Mouse (Mus musculus) intestine, embryonic 15.5 days (tissue): ENCODE results near the gene Elovl6. TPM values are rescaled to one million over a fixed set of nuclear protein-coding genes. Genes with fewer than 3 reads are reported as not detected.

Source experiments
- ATAC-seq: fragments of 200-750 bp; cut with Nextera tagmentation; 2 replicates; pipeline ENCODE4 v1.8.0; 2017; ENCODE audit warnings: moderate TSS enrichment, moderate library complexity
- H3K27ac ChIP-seq: fragments of 300-500 bp; sonication (generic); 2 replicates; pipeline ENCODE4 v1.5.1; 2015; ENCODE audit warnings: mild to moderate bottlenecking, inconsistent platforms
- H3K27me3 ChIP-seq: fragments of 300-500 bp; sonication (generic); replicated peaks from 2 replicates; pipeline ENCODE4 v1.6.1; 2015; ENCODE audit warnings: inconsistent platforms
- H3K36me3 ChIP-seq: fragments of 300-500 bp; sonication (generic); 2 replicates; pipeline ENCODE4 v1.6.1; 2015; ENCODE audit warnings: inconsistent platforms
- H3K4me1 ChIP-seq: fragments of 300-500 bp; sonication (generic); replicated peaks from 2 replicates; pipeline ENCODE4 v1.6.1; 2015; ENCODE audit warnings: inconsistent platforms
- H3K4me2 ChIP-seq: fragments of 300-500 bp; sonication (generic); replicated peaks from 2 replicates; pipeline ENCODE4 v1.6.1; 2015; ENCODE audit warnings: mild to moderate bottlenecking, inconsistent platforms
- H3K4me3 ChIP-seq: fragments of 300-500 bp; sonication (generic); replicated peaks from 2 replicates; pipeline ENCODE4 v1.5.1; 2015; ENCODE audit warnings: inconsistent platforms
- H3K9ac ChIP-seq: fragments of 300-500 bp; sonication (generic); 2 replicates; pipeline ENCODE4 v1.6.1; 2015; ENCODE audit warnings: inconsistent platforms
- H3K9me3 ChIP-seq: fragments of 300-500 bp; sonication (generic); 2 replicates; pipeline ENCODE4 v1.6.1; 2016; ENCODE audit warnings: inconsistent platforms
- WGBS: fragments of 180-500 bp; shearing (Covaris S2); methylation state at CpG from one replicate; pipeline ENCODE4 v1.1.7; 2015; 5-methylcytosine and 5-hydroxymethylcytosine counted together
- polyA plus RNA-seq: library from polyadenylated mRNA; unstranded; fragments of >200 nt; fragmentation: Nextera tagmentation; extraction: Ambion mirVana; gene quantifications from 2 replicates; pipeline ENCODE4 v1.2.1, GENCODE M21; 2015

Gene Elovl6
- polyA plus RNA-seq, 1 experiment from 2014 or later = 46.4 TPM

DNA sequence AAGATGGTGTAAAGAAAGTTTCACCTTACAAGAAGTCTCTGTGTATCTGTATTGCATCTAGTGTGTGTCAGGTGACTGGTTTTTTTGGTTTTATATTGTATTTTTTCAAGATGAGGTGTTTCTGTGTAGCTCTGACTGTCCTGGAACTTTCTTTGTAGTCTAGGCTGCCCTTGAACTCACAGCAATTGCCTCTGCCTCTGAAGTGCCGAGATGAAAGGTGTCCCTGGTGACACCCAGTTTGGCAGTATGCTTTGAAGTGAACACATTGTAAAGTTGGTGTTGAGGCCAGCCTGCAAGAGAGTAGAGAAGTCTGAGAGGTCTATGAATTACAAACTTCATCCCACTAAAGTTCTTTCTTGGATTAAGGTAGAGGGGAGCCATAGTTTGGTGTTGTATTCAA, 13.1 kb downstream of the Elovl6 start:
- H3K9ac ChIP-seq = no peak overlapping the region
- no peak overlapping the region for H3K4me2 ChIP-seq
- H3K4me3 ChIP-seq = no peak overlapping the region
- WGBS = 74% methylated on average over 1 of the region's 1 CpGs
- peaks cover 21% of the 10 kb centered on the region; the same call in 1 of the 2 replicates for H3K4me1 ChIP-seq
- H3K27ac ChIP-seq = no peak overlapping the region
- H3K9me3 ChIP-seq = no peaks in the 10 kb centered on the region
- peaks cover 19% of the 10 kb centered on the region for H3K36me3 ChIP-seq
- ATAC-seq = no peak
- H3K27me3 ChIP-seq = no peaks in the 10 kb centered on the region

DNA sequence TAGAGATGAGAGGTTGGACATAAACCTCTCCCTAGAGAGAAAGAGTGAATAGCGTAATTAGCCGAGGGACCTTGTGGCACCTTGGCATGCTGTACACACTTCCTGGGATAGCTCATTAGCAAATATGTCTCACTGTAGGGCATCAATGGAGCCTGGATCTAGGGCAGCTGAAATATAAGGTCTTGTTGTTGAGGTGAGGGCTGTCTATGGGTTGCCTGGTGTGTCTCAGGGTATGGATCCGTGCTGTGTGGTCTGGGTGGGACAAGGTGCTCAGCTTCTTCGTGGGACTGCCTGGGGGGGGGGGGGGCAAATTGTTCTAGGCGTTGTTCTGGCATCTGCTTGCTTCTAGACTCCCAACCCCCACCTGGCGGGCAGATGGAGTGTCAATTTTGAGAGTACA, 13.6 kb downstream of the Elovl6 start:
- no peak overlapping the region for H3K4me2 ChIP-seq
- H3K27ac ChIP-seq = no peak overlapping the region
- H3K4me3 ChIP-seq = no peak overlapping the region
- WGBS = 90% methylated on average over 6 of the region's 6 CpGs
- ATAC-seq = no peak
- no peaks in the 10 kb centered on the region for H3K27me3 ChIP-seq
- no peaks in the 10 kb centered on the region for H3K9me3 ChIP-seq
- H3K9ac ChIP-seq = no peak overlapping the region
- peaks cover 21% of the 10 kb centered on the region; the same call in 1 of the 2 replicates for H3K4me1 ChIP-seq
- peaks cover 19% of the 10 kb centered on the region for H3K36me3 ChIP-seq

GRCm38 (mm10) chr3:129547837-129548435, 15.8 kb downstream of the Elovl6 start:
- 0 out of 2 replicates have a peak overlapping the region, but pooled peaks have one; percentile 20 for H3K4me2 ChIP-seq
- ATAC-seq = peak; percentile 88

DNA sequence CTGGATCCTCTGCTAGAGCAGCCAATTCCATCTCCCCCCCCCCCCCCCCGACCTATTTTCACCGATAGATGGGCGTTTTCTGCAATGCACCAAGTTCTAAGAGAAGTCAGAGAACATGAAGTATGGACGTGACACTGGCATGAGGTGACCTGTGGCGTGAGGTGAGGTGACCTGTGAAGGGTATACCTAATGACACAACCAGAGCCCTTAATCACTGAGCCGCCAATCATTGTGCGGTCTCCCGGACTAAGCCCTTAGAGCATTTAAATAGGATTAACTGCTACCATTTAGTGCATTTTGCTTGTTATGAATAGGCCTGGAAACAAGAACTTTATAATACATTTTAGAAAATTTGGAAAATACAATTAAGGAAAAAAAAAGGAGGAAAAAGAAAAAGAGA, 16.6 kb downstream of the Elovl6 start:
- H3K9ac ChIP-seq = no peak overlapping the region
- no peak for ATAC-seq
- peaks cover 33% of the 10 kb centered on the region for H3K4me1 ChIP-seq
- H3K4me3 ChIP-seq = no peak overlapping the region
- H3K27ac ChIP-seq = no peak overlapping the region
- no peaks in the 10 kb centered on the region for H3K9me3 ChIP-seq
- H3K27me3 ChIP-seq = no peaks in the 10 kb centered on the region
- H3K4me2 ChIP-seq = no peak overlapping the region
- 75% methylated on average over 8 of the region's 8 CpGs for WGBS
- peaks cover 3% of the 10 kb centered on the region; the same call in 1 of the 2 replicates for H3K36me3 ChIP-seq

More at GRCm38 (mm10) chr3:129547837-129548435, 15.8 kb downstream of the Elovl6 start:
- H3K9me3 ChIP-seq = no peaks in the 10 kb centered on the region
- peak overlapping the region; percentile 76 for H3K27ac ChIP-seq
- H3K36me3 ChIP-seq = peaks cover 8% of the 10 kb centered on the region
- 29% methylated on average over 8 of the region's 8 CpGs for WGBS
- H3K4me3 ChIP-seq = no peak overlapping the region
- no peak overlapping the region for H3K9ac ChIP-seq
- peaks cover 33% of the 10 kb centered on the region for H3K4me1 ChIP-seq
- H3K27me3 ChIP-seq = no peaks in the 10 kb centered on the region

DNA sequence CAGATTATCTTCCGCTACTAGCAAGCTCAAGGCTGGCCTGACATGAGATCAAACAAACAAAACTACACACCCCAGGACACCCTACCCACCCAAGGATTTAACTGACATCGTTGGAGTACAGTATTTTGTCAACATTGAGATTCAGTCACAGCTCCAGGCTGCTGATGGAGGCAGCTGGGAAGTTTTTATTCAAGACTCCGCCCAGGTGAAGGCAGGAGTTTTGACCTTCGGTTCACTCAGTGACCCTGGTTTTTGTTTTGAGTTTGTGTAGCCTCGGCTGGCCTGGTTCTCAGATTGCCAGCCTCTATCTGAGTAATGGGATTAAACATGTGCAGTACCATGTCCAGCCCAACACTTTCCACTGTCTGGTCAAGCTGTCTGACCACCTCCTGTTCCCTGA, 17.4 kb downstream of the Elovl6 start:
- peak overlapping the region; percentile 24 for H3K27ac ChIP-seq
- H3K36me3 ChIP-seq = no peaks in the 10 kb centered on the region
- WGBS = 24% methylated on average over 5 of the region's 5 CpGs
- no peaks in the 10 kb centered on the region for H3K27me3 ChIP-seq
- H3K4me1 ChIP-seq = peaks cover 33% of the 10 kb centered on the region
- no peak overlapping the region for H3K4me3 ChIP-seq
- no peak overlapping the region for H3K4me2 ChIP-seq
- ATAC-seq = no peak
- H3K9me3 ChIP-seq = no peaks in the 10 kb centered on the region
- no peak overlapping the region for H3K9ac ChIP-seq

DNA sequence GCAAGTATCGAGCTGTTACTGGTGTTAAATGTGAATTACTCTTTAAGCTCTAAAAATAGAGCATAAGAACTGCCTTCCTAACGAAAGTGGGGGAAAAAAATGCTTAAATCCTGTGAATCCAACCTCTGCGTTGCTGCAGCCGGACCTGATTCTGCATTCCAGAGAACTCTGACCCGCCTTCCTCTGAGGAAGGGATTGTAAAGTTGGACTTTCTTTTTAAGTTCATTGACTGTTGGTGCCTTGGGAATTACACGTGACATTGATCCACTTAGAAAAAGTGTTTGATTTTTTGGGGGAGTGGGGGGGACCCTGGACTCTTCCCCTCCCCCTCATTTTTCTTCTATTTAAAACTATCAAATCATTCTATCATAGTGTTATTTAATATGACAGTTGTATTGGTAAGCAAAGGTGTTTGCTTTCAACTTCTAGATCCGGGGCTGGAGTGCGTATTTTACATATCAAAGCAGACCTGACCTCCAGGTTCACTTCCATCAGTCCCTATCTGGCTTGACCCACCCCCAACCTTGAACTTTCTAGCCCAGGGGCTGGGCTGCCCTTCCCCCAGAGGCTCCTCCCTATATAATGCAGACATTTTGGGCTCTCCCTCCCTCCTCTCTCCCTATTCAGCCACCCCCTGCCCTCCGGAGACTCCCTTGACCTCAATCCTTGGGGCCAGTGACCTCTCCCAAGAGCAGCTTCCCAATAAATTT, 19.6 kb downstream of the Elovl6 start:
- Histone ChIP-seq H3K9me3 (no peaks in the 10 kb centered on the region), H3K9ac (no peak overlapping the region), H3K4me2 (0 out of 2 replicates have a peak overlapping the region, but pooled peaks have one; percentile 6), H3K27ac (peak overlapping the region; percentile 67), H3K36me3 (no peaks in the 10 kb centered on the region), H3K27me3 (no peaks in the 10 kb centered on the region), H3K4me1 (peaks cover 26% of the 10 kb centered on the region), H3K4me3 (no peak overlapping the region)
- 34% methylated on average over 9 of the region's 9 CpGs for WGBS
- ATAC-seq = no peak

DNA sequence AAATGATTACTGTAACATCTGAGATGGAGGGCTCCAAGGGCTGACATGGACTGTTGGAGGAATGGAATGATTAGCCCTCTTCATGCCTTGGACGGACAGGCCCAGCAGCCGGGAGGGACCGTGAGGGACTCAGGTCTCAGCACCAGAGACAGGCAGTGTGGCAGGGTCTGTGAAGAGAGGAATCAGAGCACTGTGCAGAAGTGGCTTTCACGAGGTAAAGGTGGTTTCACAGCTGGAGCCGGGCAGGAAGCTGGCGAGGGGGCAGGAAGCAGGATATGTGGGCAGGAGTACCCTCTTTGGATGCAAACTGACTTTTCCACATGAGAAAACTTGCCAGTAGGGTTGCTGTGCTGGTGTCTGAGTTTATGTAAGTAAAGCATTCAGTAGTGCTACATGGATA, 20.2 kb downstream of the Elovl6 start:
- Histone ChIP-seq H3K4me3 (no peak overlapping the region), H3K27ac (0 out of 2 replicates have a peak overlapping the region, but pooled peaks have one; percentile 32), H3K9me3 (no peaks in the 10 kb centered on the region), H3K4me2 (no peak overlapping the region), H3K36me3 (no peaks in the 10 kb centered on the region), H3K27me3 (no peaks in the 10 kb centered on the region), H3K9ac (no peak overlapping the region; the same call in 1 of the 2 replicates), H3K4me1 (peaks cover 32% of the 10 kb centered on the region)
- ATAC-seq = no peak
- 67% methylated on average over 6 of the region's 6 CpGs for WGBS

- 0 out of 2 replicates have a peak overlapping the region, but pooled peaks have one; percentile 9 for H3K4me2 ChIP-seq
- ATAC-seq = no peak
- no peak overlapping the region for H3K27ac ChIP-seq
- H3K36me3 ChIP-seq = no peaks in the 10 kb centered on the region
- H3K4me1 ChIP-seq = peaks cover 33% of the 10 kb centered on the region
- H3K27me3 ChIP-seq = no peaks in the 10 kb centered on the region
- H3K9me3 ChIP-seq = no peaks in the 10 kb centered on the region
- H3K9ac ChIP-seq = no peak overlapping the region
- no peak overlapping the region for H3K4me3 ChIP-seq
- 64% methylated on average over 9 of the region's 9 CpGs for WGBS
These were observed 21.0 kb downstream of the Elovl6 start for GRCm38 (mm10) chr3:129553173-129553572.

DNA sequence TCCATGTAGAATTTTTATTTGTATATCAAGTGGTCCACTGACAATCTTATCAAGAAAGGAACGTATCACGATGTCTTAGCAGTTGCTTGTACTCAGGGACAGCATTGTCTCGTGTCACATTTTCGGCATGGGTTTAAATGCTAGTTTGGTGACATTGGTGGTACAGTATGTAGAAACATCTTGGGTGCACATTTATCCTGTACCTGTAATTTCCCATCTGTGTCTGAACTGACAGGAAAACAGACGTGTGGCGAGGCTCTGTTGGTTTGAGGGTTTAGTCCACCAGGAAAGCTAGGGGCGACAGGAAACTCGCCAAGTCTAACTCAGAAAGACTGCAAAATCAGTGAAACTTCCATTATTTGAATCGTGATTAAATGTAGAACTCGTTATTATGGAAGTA, 21.5 kb downstream of the Elovl6 start:
- no peak for ATAC-seq
- H3K36me3 ChIP-seq = 0 out of 2 replicates have a peak, but pooled peaks cover 1% of the 10 kb centered on the region
- H3K27ac ChIP-seq = 0 out of 2 replicates have a peak overlapping the region, but pooled peaks have one; percentile 61
- no peak overlapping the region for H3K4me3 ChIP-seq
- no peak overlapping the region for H3K9ac ChIP-seq
- peaks cover 33% of the 10 kb centered on the region for H3K4me1 ChIP-seq
- no peaks in the 10 kb centered on the region for H3K27me3 ChIP-seq
- no peaks in the 10 kb centered on the region for H3K9me3 ChIP-seq
- no peak overlapping the region for H3K4me2 ChIP-seq
- WGBS = 84% methylated on average over 10 of the region's 10 CpGs

DNA sequence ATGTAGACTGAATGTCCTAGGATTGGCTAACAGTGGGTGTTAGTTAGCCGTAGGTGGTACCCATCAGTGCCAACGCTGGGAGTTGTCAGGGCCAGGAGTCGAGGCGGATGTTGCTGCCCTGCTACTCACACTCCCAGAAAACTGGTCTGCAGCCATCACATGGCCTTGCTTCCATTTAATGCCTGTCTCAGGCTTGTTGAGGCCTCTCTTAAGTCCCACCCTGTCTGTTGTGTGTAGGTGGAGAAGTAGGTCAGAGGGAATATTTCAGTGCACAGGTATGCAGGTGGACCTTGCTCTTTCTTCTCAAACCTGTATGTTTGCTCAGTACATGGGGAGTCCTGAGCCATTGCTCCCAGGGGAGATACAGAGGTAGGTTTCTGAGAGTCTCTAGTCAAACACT, 22.3 kb downstream of the Elovl6 start:
- Histone ChIP-seq H3K9ac (no peak overlapping the region), H3K4me2 (no peak overlapping the region), H3K27ac (peak overlapping the region; percentile 61), H3K9me3 (no peaks in the 10 kb centered on the region), H3K4me1 (peaks cover 29% of the 10 kb centered on the region), H3K36me3 (0 out of 2 replicates have a peak, but pooled peaks cover 3% of the 10 kb centered on the region), H3K27me3 (no peaks in the 10 kb centered on the region), H3K4me3 (no peak overlapping the region)
- 73% methylated on average over 4 of the region's 4 CpGs for WGBS
- peak; percentile 95 for ATAC-seq

DNA sequence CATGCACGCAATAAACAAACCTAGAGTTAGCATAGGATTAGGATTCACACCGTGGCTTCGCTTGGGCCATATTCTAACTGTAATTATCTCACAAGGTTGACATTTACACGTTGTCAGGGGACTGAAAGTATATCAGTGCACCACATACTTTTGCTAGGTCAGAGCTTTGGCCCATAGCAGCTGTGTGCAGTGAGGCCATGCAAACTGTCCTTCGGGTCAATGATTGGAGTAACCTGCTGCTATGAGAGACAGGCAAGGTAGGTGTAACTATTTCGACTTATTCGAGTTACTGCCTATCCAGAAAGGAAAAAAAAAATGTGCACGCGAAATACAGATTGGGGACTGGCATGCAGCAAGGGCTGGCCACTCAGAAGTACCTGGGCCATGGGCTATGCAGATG, 24.9 kb downstream of the Elovl6 start:
- Histone ChIP-seq H3K27me3 (no peaks in the 10 kb centered on the region), H3K36me3 (0 out of 2 replicates have a peak, but pooled peaks cover 3% of the 10 kb centered on the region), H3K4me2 (no peak overlapping the region), H3K9me3 (no peaks in the 10 kb centered on the region), H3K4me3 (no peak overlapping the region), H3K27ac (no peak overlapping the region), H3K4me1 (peaks cover 16% of the 10 kb centered on the region), H3K9ac (no peak overlapping the region)
- ATAC-seq = no peak
- 78% methylated on average over 9 of the region's 9 CpGs for WGBS

DNA sequence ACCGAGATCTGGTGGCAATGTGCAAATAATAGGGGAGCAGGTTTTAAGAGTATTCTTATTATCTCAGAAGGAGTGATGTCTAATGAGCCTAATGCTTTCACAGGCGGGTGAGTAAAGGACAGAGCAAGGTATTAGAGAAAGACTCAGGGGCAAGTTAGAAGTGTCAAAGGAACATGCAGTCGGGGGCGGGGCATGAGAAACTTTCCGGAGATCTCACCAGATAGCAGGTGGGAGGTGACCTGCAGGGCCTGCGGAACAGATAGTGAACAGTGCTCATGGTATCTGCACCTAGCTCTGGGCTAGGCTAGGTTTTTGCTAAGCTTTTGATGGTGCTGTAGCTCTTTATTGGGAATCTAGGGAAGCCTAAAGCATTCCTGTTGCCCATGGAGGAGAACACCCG, 25.4 kb downstream of the Elovl6 start:
- H3K4me3 ChIP-seq = no peak overlapping the region
- no peaks in the 10 kb centered on the region for H3K9me3 ChIP-seq
- H3K27me3 ChIP-seq = no peaks in the 10 kb centered on the region
- peaks cover 12% of the 10 kb centered on the region; the same call in 1 of the 2 replicates for H3K4me1 ChIP-seq
- H3K4me2 ChIP-seq = no peak overlapping the region
- no peak for ATAC-seq
- no peak overlapping the region for H3K9ac ChIP-seq
- H3K36me3 ChIP-seq = 0 out of 2 replicates have a peak, but pooled peaks cover 3% of the 10 kb centered on the region
- 75% methylated on average over 7 of the region's 7 CpGs for WGBS
- H3K27ac ChIP-seq = no peak overlapping the region
